Mouse (Mus musculus) adipocyte (in vitro differentiated cells): ENCODE results near the gene Zfp831.

Experiments
- DNase-seq: peaks from one replicate; pipeline ENCODE4 v3.0.0-alpha.2; 2016; ENCODE audit warnings: low spot score

Gene Zfp831

DNA sequence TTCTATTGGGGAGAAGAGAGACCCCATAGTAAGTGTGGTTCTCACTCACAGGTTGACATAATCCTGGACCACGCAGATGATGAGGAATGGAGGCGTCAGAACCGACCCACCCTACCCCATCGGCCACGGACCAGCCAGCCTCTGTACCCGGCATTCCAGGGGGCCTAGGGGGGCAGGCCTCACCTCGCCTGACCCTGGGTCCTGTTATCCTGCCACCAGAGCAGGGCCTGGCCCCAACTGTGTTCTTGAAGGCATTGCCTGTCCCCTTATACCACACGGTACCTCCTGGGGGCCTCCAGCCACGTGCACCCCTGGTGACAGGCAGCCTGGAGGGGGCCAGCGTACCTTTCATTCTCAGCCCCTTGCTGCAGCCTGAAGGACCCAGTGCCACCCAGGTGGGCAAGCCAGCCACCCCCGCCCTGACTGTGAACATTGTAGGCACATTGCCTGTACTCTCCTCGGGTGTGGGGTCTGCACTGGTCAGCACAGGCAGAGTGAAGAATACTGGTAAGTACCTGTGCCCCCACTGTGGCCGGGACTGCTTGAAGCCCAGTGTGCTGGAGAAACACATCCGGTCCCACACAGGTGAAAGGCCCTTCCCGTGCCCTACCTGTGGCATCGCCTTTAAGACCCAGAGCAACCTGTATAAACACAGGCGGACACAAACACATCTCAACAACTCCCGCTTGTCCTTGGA, at the start of gene Zfp831:
Gene Zfp831, plus strand, starts transcription at position 87 of the 697 bp plus-strand sequence.
- DNase-seq: no peak

DNA sequence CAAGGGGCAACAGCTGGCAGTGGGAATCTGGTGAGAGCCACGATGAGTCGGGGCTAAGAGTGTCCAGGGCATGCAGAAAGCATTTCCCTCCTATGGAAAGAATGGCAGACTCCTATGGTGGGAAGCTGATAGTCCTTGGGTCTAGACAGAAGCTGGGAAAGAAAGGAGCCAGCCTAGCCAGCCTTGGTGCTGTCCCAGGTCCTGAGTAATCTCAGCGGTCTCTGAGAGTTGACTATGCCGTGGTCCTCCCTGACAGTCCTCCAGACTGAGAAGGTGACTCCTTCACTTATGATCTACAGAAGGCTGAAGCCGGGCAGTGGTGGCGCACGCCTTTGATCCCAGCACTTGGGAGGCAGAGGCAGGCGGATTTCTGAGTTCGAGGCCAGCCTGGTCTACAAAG, 48.4 kb upstream of the Zfp831 start:
- DNase-seq: no peak

DNA sequence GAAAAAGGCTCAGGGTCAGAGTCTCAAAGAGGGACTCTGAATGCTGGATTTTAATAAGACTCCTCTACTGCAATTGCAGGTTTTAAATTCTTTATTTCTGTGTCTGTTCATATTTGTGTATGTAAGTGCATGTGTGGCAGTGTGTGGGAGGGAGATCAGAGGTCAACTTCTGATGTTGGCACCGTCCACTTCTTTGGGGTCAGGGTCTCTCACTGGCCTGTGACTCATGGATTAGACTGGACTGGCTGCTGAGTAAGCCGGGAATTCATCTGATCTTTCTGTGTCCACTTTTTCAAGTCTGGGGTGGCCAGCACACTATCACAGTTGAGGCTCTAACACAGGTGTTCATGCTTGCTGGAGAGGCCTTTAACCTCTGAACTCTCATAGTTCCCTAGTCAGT, 47.7 kb upstream of the Zfp831 start:
- DNase-seq: no peak

DNA sequence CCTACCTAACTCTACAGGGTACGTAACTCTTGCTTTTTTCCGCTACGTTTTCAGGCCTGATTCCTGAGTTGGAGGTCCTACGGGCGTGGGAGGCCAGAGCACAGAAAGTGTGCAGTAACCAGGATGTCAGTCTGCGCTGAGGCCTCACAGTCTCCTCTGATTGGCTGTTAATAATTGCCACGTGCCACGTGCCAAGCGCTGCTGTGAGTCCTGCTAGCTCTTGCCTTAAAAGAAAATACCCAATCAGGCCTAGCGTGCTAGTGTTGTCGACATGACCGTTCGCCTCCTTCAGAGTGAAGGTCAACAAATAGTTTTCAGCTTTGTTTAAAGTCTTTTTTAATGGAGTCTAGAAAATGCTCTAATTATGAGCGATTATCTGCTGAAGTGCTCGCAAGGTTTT, 46.9 kb upstream of the Zfp831 start:
- no peak for DNase-seq

DNA sequence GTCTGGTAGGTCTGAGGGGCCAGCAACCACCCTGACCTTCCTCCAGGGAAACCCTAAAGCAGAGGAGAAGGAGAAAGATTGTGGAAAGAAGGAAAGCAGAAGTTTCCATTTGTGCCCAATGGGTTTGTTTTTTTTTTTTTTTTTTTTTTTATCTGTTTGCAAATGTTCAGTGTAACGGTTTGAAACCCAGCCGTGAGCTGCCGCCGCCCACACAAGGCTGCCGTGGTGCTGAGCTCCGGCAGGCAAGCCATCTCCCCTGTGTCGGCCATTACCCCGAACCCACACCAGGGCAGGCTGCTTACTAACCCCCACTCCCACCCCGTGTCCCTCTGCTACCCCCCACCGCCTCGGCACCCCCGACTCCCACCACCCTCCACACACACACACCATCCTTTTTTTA, 44.9 kb upstream of the Zfp831 start:
- no peak for DNase-seq

DNA sequence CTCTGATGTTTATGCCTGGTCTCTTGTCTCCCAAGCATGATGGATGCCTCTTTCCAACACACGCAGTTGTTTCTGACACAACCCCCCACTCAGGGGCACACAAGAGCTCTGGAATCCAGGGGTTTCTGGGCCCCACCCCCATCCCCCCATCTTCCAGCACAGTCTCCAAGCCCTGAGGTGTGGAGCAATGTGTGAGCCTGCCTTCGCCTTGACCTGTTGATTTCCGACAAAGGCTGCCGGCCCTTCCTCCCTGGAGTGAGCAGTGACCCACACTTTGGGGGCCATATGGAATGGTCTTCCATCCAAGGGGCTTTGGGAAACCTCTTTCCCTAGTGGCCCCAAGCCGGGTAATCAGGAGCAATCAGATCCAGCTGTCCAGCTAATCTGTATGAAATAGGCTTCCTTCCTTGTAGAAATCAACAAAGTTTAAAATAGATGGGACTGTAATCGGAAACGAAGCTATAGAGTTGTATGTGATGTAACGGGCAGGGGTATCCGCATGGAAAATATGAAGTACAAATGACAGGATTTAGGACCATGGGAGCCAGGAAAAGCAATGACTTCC, 44.2 kb upstream of the Zfp831 start:
- no peak for DNase-seq

DNA sequence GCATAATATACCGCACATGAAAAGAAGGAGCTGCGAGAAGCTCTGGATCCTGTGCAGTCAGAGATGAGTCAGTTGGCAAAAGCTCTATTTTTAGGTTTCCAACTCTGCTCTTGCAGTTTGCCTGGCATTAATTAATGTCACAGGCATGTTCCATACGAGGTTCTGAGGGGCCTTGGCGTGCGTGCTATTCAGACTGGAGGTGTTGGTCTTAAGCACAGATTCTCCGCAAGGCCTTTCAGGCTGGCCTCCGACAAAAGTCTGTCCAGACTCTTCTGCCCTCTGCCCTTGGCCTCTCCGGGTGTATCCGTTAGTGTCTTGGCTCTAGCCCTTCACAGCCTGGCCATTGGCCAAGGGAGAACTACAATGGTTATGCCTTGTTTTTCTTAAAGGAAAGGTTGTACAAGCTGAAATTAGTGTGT, 43.5 kb upstream of the Zfp831 start:
- DNase-seq: no peak

DNA sequence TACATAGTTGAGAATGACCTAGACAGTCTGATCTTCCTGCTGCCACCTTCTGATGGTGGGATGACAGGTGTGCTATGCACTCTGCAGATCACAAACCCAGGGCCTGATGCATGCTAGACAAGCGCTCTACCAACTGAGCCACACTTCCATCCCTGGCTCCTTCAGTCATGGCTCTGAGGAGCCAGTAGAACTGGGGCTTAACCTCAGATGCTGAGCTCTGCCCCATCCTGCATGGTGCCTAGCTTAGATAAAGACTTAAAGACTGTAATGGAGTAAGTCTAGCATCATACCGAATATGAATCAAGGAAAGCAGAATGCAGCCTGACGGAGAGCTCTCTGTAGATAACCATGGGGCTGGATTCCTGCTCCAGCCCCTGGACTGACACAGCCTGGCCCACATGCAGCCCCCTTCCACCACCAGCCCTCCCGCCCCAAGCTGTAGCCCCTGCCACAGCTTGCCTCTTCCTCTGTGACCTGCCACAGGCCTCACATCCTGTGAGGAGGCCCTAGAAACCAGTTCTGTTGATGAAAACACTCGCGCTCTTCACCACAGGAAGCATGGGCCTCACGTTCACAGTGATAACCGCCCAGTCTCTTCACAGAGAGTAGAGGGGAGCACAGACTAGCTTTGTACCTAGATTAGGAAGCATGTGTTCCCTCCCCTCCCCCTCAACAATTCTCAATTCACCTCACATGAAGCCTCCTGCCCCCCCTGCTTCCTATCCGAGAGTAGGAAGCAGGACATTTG, 41.2 kb upstream of the Zfp831 start:
- no peak for DNase-seq

DNA sequence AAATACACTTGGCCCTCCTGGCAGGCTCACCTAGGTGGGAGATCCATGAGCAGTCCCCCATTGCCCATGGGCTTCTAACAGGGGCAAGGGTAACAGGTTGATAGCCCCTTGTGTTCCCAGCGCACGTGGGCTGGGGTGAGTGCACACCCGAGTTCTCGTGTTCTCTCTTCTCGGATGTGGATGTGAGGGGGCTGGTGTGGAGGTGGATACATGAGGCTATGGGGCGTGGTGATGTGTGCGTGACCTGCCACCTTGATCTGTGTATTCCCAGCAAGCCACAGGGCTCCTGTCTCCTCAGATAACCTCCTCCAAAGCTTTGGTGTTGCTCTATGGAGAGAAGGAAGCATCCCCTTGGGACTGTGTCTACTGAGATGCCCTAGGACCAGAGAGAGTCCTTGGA, 40.0 kb upstream of the Zfp831 start:
- DNase-seq: no peak

DNA sequence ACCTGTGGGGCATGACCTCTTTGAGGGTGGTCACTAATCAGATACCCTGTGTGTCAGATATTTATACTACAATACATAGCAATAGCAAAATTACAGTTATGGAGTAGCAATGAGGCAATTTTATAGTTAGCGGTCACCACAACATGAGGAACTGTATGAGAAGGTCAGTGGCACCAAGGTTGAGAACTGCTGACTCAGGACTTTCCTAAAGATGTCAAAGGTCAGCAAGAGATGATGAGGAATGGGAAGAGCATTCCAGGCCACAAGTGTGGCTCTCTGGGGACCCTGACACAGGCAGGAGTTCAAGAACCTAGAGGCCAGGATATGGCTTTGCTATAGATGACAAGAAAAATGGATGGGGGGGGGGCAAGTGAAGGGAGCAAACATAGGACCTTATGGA, 38.3 kb upstream of the Zfp831 start:
- DNase-seq: no peak

DNA sequence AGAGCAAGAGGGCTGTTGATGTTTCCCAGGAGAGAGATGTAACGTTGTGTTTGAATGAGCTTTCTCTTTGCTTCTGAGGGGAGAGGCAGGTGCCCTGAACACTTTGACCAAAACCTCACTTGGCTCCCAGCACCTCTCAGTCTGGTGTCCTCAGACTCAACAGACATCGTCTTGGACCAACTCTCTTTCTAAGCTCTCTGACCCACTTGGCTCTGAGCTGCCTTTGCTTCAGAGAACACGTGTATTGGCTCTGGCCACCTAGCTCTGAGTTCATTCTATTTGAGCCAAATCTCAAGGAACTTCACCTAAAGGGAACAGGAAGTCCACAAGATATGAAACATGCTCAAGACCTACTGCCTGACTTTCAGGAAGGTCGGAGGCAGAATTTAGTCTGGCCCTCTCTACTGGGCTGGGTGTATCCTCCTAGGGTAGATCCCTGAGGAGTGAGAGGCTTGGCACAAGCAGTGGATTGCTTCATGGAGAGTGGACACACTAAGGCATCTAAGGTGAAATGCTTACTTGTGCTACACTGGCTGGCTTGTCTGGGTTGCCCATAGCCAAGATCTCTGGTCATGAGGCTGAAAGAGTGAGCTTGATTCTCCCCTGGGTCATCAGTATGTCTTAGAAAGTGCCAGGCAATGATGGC, 37.8 kb upstream of the Zfp831 start:
- no peak for DNase-seq

DNA sequence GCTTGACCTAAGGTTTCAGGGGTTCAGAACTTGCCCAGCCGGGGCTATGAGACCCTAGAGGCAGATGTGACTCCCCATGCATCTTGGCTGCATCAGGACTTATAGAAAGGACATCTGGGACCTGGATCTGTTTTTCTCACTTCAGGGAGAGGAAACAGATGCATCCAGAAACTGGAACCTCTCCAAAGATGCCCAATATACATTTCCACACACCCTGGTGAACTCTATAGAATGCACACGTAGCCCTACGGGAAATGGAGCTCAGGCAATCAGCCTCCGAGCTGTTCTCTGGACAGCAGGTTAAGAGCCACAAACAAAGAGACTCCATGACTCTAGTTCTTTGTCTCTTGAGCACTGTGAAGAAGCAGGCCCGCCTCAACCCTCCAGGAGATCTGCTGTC, 37.0 kb upstream of the Zfp831 start:
- no peak for DNase-seq

DNA sequence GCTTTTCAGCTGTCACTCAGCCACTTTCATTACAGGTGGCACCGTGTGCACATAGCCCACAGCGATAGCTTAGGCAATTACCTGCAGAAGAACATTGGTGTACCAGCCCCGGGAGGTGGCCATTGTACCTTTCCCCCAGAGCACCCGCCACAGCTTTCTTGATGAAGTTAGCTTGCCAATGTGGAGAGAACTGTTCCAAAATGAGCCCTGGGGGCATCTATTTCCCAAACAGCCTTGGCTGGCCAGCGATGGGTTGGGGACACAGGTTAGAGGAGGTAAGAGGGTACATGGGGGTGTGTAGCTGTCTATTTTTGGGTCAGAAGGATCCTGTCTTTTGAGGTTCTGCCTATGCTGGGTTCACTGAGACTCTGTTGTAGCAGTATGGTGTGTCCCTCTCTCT, 33.4 kb upstream of the Zfp831 start:
- DNase-seq: no peak

DNA sequence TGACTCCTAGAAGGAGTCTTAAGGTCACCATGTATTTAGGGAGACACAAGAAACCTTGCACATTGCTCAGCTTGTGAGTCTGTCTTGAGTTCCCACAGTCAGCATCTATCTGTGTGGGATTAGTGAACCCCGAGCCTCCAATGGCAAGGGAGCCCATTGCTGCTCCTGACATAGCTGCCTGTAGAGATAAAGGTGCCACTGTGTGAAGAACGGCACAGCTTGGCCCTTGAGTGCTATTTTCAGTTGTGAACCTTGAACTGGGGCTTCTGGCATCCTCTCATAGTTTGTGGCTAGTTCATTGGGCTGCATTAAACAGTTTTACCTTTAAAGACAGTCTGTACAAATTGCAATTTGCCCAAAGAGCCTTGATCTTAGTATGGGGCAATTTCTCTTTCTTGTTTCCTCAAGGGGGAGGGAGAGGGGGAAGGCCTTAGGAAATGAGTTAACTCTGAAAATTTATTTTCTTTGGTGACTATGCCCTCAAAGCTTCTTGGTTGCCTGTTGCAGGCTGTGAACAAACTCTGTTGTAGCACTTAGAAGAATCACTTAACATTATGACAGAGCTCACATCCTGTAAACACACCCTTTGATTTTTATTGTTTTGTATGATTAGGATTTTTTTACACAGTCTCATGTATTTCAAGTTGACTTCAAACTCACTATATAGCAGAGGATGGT, 30.8 kb upstream of the Zfp831 start:
- DNase-seq: no peak

DNA sequence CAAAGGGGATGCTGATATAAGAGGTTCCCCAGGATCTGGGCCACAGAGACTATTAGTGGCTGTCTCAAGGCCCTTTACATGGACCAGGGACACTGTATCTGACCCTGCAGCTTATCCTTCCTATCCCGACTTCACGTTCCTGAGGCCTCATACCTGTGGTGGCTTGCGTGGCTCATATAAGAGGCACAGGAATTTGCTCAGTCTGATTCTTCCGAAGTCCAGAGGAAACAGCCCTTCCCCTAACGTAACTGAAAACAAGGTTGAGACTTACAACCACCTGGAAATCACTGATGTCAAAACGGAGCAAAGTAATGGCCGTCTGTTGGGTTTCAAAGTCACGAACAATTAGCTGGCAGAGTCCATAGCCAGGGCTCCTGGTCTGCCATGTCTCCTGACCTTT, 30.1 kb upstream of the Zfp831 start:
- DNase-seq: no peak

DNA sequence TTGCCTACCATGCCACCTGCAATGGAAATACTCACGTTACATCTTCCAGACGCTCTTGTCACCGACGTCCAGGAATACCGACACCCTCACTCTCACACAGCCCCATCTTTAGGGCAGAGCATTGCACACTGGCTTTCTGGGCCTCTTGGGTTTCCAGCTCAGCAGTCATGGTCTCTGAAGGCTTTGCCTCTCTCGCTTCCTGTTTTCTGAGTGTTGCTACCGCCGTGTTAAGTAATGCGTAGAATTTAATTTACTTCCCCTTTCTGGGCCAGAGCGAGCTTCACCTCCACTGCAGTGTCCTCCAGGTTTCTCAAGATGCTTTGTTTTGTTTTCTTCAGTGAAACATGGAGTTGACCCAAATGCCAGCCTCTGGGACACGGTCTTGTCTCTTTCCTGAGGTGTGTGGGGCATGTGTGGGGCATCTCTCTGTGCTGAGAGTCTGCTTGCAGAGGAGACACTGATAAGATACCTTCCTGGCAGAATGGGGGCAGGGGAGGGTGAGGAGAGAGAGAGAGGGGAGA, 29.4 kb upstream of the Zfp831 start:
- DNase-seq: no peak

DNA sequence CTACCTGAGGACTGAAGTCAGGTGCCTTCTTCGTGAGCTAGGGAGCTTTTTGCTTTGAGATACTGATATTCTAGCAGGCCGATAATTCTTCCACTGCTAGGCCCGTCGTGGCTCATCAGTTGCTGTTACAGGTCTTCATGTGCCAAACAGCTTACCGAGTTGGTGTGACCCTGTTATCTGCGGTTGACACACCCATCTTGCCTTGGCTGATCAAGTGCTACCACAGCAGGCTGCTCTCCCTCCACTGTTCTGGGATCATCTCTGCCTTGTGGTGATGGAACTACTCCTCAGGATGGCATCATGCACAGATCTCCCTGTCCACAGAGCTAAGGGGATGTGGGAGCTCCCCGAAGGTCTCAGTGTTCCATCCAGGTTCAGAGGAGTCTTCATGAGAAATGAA, 21.5 kb upstream of the Zfp831 start:
- no peak for DNase-seq

DNA sequence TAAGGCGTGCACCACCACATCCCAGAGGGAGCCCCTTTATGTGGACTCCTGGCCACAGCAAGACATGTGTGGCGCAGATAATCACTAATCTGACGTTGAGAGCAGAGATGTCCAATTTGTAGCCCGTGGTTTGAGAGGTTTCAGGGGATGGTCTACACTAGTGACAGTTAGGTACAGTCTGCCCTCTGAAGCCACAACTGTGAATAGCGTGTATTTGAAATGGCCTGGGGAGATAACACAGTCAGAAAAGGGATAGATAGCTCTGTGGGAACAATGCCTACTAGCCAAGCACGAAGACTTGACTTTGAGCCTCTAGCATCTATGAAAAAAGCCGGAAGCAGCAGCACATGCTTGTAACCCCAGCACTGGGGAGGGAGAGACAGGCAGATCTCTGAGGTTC, 18.9 kb upstream of the Zfp831 start:
- no peak for DNase-seq

DNA sequence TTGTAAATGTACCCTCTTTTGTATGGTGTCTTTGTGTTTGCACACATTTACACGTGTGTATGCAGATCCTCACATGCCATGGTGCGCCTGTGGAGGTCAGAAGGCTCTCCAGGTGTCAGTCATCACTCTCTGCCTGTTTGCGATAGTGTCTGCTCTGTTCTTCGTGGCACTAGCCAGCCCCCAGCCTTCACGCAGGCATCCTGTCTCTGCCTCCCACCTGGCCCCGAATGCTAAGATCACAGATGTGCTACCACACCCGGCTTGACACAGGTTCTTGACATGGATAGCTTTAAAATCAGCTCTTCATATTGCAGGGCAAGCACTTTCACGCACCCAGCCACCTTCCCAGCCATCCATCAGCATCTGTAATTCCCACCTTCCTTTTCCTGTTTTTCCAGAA, 16.3 kb upstream of the Zfp831 start:
- DNase-seq: no peak

DNA sequence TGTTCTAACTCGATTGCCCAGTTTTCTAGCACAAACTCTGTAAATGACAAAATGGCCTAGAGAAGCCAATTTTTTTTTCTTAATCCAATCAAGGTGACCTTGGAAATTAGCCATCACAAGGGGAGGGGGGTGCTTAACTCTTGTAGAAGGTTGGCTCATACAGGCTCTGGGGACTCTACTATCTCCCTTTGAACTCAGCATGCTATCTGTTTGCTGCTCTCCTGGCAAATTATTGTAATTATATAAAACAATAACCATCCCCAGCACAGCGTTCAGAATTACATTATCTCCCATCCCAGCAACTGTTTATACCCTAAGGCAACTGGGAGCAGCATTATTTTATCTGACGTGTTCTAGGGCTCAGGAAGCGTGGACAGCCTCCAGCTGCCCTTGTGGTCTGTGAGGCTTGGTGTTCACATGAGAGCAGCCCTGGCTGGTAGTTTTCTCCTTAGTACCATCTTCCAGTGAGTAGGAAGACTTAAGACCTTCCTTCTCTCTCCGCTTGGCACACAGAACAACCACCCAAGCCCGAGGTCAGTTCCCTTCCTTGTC, 14.0 kb upstream of the Zfp831 start:
- no peak for DNase-seq

DNA sequence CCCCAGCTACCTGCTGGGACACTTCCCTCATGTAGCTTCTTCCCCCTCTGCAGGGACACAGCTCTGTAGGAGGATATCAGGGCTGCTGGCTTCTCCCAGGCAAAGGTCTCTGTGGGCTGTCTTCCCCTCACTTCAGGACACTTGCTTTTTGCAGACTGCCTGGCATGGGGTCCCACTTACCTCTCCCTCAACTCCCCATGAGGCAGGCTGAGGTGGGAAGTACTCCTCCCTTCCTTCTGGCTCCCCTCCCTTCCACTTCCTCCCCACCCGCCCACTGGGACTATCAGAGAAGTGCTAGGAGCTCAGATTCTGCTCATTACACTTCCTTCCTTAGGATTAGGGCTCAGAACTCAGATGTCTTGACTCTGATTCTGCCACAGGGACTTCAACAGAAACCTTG, 6.6 kb upstream of the Zfp831 start:
- DNase-seq: no peak

DNA sequence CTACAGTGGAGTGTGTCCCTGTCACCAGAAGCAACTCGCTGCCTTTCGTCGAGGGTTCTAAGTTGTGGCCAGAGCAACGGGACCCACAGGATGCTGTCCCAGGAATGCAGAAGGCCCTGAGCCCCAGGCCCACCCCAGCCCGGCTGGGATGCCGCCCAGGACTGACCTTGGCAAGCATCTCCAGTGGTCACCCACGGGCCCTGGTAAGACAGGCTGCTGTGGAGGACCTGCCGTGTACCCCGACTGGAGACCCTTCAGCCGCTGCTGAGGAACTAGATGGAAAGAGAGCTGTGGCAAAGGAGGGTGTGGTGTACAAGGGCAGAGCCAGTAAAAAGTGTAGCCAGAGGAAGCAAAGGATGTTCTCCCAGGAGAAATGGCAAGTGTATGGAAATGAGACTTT, 1.6 kb downstream of the Zfp831 start:
- no peak for DNase-seq
